Mouse (Mus musculus) stomach, embryonic 16.5 days (tissue): ENCODE measurements around the gene Haus7. TPM values are rescaled to one million over a fixed set of nuclear protein-coding genes. Genes with fewer than 3 reads are reported as not detected.

Experiments used
- ATAC-seq: fragments of 200-750 bp; cut with Nextera tagmentation; 2 replicates; pipeline ENCODE4 v1.8.0; 2017; ENCODE audit warnings: moderate number of reproducible peaks, moderate TSS enrichment; ENCODE audit not compliant: insufficient read depth, low FRiP score
- H3K27ac ChIP-seq: fragments of 300-500 bp; sonication (generic); 2 replicates; pipeline ENCODE4 v1.5.1; 2014; ENCODE audit warnings: low read length
- H3K27me3 ChIP-seq: fragments of 300-500 bp; sonication (generic); 2 replicates; pipeline ENCODE4 v1.6.1; 2014; ENCODE audit warnings: low read length, control low read depth, mixed read lengths; ENCODE audit not compliant: control insufficient read depth, insufficient read depth
- H3K36me3 ChIP-seq: fragments of 300-500 bp; sonication (generic); 2 replicates; pipeline ENCODE4 v1.6.1; 2014; ENCODE audit warnings: low read length; ENCODE audit not compliant: control insufficient read depth, insufficient read depth
- H3K4me1 ChIP-seq: fragments of 300-500 bp; sonication (generic); 2 replicates; pipeline ENCODE4 v1.6.1; 2014; ENCODE audit warnings: low read length, control low read depth, mixed read lengths; ENCODE audit not compliant: control insufficient read depth, insufficient read depth
- H3K4me2 ChIP-seq: fragments of 300-500 bp; sonication (generic); 2 replicates; pipeline ENCODE4 v1.6.1; 2014; ENCODE audit warnings: low read depth, low read length, mixed read lengths
- H3K4me3 ChIP-seq: fragments of 300-500 bp; sonication (generic); replicated peaks from 2 replicates; pipeline ENCODE4 v1.5.1; 2014; ENCODE audit warnings: mild to moderate bottlenecking, low read length
- H3K9ac ChIP-seq: fragments of 300-500 bp; sonication (generic); 2 replicates; pipeline ENCODE4 v1.6.1; 2014; ENCODE audit warnings: low read length
- H3K9me3 ChIP-seq: fragments of 300-500 bp; sonication (generic); replicated peaks from 2 replicates; pipeline ENCODE4 v1.6.1; 2016; ENCODE audit warnings: low read length, control low read depth; ENCODE audit not compliant: control insufficient read depth
- WGBS: fragments of 180-500 bp; shearing (Covaris S2); extraction: QIAGEN DNeasy Blood & Tissue Kit; methylation state at CpG from one replicate; pipeline ENCODE4 v1.1.7; 2014; 5-methylcytosine and 5-hydroxymethylcytosine counted together
- polyA plus RNA-seq: library from polyadenylated mRNA; unstranded; fragments of >200 nt; fragmentation: Nextera tagmentation; extraction: Ambion mirVana; gene quantifications from 2 replicates; pipeline ENCODE4 v1.2.1, GENCODE M21; 2015

Haus7 gene
- polyA plus RNA-seq, 1 experiment from 2014 or later: 49.6 TPM

DNA sequence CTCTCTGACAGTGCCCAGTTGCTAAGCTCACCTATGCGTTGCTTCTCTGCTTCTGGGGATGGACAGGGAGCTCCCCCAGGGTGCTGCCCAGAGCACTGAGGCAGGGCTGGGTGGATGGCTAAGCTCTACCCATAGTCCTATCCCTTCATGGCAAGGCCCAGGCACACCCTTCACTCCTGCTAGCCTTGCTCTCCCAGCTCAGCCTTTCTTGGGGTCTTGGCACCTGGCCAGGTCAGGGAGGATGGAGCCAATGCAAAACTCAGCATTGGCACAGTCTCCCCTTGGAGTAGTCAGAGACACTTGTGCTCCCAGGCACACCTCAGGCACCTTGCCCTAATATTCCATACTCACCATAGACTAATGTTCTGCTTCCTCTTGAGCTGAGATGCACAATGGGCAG lies 25.2 kb upstream of the Haus7 start:
- H3K9ac ChIP-seq: peak overlapping the region; percentile 59
- H3K27me3 ChIP-seq: no peaks in the 10 kb centered on the region; the same call in 1 of the 2 replicates
- H3K4me3 ChIP-seq: peak overlapping the region; percentile 46
- no peaks in the 10 kb centered on the region for H3K36me3 ChIP-seq
- peaks cover 4% of the 10 kb centered on the region; the same call in 1 of the 2 replicates for H3K4me1 ChIP-seq
- H3K27ac ChIP-seq: no peak overlapping the region
- H3K4me2 ChIP-seq: peak overlapping the region; percentile 52
- no peak; the same call in 1 of the 2 replicates for ATAC-seq
- WGBS: 44% methylated on average over 1 of the region's 1 CpGs
- no peaks in the 10 kb centered on the region for H3K9me3 ChIP-seq

DNA sequence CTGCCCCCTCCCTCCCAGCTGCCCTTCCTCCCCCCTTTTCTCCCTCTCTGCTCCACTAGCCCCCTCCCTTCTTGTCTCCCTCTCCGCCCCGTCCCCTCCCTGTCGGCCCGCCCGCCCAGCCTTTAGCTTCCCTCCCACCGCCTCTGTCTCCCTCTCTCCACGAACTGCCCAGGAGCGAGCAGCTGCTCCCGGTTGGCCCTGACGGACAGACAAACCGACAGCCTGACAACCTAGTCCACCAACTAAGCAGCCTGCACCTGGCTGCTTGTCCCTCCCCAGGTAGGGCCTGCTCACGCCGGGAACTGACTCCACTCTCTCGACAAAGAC lies 24.6 kb upstream of the Haus7 start, which contains the start of gene Bgn:
Gene Bgn, plus strand, starts transcription at position 119 of the 327 bp plus-strand sequence.
- Histone ChIP-seq H3K4me3 (peak within 1 kb of the TSS; percentile 46), H3K4me1 (peaks cover 4% of the 10 kb centered on the region; the same call in 1 of the 2 replicates), H3K27me3 (no peaks in the 10 kb centered on the region), H3K36me3 (no peaks in the 10 kb centered on the region), H3K9me3 (no peaks in the 10 kb centered on the region), H3K9ac (peak within 1 kb of the TSS; percentile 59), H3K4me2 (peak within 1 kb of the TSS; percentile 52), H3K27ac (peak within 1 kb of the TSS; percentile 13; the same call in 1 of the 2 replicates)
- WGBS: 28% methylated on average over 10 of the region's 14 CpGs
- ATAC-seq: peak; percentile 63; the same call in 1 of the 2 replicates

DNA sequence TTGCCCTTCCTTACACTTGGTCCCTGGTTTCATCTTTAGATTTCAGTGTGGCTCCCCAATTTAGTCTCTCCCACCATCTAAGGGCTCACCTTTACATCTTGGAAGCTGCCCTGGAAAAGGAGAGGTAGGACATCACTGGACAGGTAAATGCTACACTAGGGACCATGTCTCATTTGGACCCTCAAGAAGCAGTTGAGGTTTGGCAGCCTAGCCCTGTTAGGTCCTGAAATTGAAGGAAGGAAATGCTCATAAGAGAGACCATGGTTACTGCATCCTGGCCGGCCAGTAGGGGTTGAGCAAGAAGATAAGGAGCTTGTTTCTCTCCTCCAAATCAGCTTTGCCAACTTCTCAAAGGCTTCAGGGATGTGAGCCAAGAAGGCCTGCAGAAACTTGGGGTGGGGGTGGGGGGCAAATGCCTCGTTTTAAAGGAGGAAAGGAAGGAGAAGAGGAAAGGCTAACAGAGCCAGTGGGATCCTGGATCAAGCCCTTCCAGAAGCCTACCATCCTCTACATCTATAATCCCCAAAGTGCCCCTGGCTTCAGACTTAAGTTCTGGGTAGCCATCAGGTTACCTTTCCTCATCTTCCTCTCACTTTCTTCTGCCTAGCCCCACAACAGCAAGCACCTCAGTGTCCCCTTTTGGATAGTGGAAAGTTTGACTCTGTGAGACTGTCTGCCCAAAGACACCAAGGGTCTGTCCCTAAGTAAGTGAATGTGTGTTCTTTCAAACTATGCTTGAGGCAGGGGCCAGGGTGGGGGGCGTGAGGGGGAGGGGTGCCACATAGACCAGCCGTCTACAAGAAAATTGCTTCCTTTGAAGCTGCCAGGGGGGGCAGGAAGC lies 24.0 kb upstream of the Haus7 start:
- 0 out of 2 replicates have a peak, but pooled peaks have one; percentile 7 for ATAC-seq
- WGBS: 23% methylated on average over 4 of the region's 4 CpGs
- H3K4me3 ChIP-seq: peak overlapping the region; percentile 46

GRCm38 (mm10) chrX:73480334-73480733 lies 21.5 kb upstream of the Haus7 start:
- no peaks in the 10 kb centered on the region for H3K36me3 ChIP-seq
- H3K9me3 ChIP-seq: no peaks in the 10 kb centered on the region
- 50% methylated on average over 2 of the region's 2 CpGs for WGBS
- H3K4me3 ChIP-seq: no peak overlapping the region
- no peak overlapping the region for H3K4me2 ChIP-seq
- peak overlapping the region; percentile 80 for H3K27ac ChIP-seq
- no peak for ATAC-seq
- no peaks in the 10 kb centered on the region for H3K27me3 ChIP-seq
- peaks cover 12% of the 10 kb centered on the region; the same call in 1 of the 2 replicates for H3K4me1 ChIP-seq
- H3K9ac ChIP-seq: no peak overlapping the region

More for the DNA sequence above, 24.0 kb upstream of the Haus7 start:
- Histone ChIP-seq H3K27me3 (no peaks in the 10 kb centered on the region), H3K4me1 (peaks cover 4% of the 10 kb centered on the region; the same call in 1 of the 2 replicates), H3K27ac (peak overlapping the region; percentile 13; the same call in 1 of the 2 replicates), H3K9me3 (no peaks in the 10 kb centered on the region), H3K9ac (no peak overlapping the region; the same call in 1 of the 2 replicates), H3K36me3 (no peaks in the 10 kb centered on the region), H3K4me2 (peak overlapping the region; percentile 52)

DNA sequence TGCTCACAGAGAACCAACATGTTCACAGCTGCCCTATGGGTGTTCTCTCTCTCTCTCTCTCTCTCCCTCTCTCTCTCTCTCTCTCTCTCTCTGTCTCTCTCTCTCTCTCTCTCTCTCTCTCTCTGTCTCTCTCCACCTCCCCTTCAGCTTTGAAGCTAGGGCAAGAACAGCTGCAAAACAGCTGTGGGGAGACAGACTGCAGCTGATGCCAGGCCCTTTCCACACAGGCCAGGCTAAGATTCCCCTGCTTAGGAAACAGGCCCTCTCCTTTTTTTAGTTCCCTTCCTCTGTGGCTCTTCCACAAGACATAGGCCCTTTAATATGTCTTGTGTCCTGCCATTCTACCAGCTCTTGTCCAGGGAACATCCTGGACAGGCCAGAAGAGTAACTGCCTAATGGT lies 20.8 kb upstream of the Haus7 start:
- Histone ChIP-seq H3K9me3 (no peaks in the 10 kb centered on the region), H3K27me3 (no peaks in the 10 kb centered on the region), H3K27ac (peak overlapping the region; percentile 80), H3K4me2 (no peak overlapping the region), H3K4me1 (peaks cover 16% of the 10 kb centered on the region), H3K4me3 (no peak overlapping the region), H3K9ac (no peak overlapping the region), H3K36me3 (no peaks in the 10 kb centered on the region)
- no peak for ATAC-seq

- H3K27me3 ChIP-seq: 0 out of 2 replicates have a peak, but pooled peaks cover under 1% of the 10 kb centered on the region
- H3K9ac ChIP-seq: no peak overlapping the region
- no peaks in the 10 kb centered on the region for H3K36me3 ChIP-seq
- no peak overlapping the region for H3K4me2 ChIP-seq
- H3K9me3 ChIP-seq: no peaks in the 10 kb centered on the region
- no peak overlapping the region for H3K4me3 ChIP-seq
- 78% methylated on average over 2 of the region's 2 CpGs for WGBS
- ATAC-seq: no peak
- H3K4me1 ChIP-seq: peaks cover 15% of the 10 kb centered on the region; the same call in 1 of the 2 replicates
- no peak overlapping the region for H3K27ac ChIP-seq
Measured at GRCm38 (mm10) chrX:73477500-73477899, 18.7 kb upstream of the Haus7 start.

DNA sequence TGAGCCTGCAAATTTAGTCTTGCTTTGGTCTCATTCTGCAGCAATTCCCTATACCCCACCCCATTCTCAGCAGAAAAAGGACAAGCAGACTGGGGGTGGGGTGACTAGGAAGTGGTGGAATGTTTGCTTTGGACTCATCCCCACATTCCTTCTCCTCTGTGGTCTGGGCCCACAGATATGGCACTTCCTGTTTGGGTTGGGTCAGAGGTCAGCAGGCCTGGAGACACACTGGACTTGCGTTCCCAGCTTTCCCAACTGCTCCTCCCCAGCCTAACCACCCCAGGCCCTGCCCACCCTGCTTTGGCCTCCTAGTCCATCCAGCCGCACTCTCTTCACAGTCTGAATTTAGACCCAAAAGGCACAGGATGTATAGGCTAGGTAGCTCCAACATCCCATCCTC lies 17.8 kb upstream of the Haus7 start:
- Histone ChIP-seq H3K9ac (no peak overlapping the region), H3K36me3 (no peaks in the 10 kb centered on the region), H3K4me1 (peaks cover 15% of the 10 kb centered on the region; the same call in 1 of the 2 replicates), H3K4me2 (no peak overlapping the region), H3K4me3 (no peak overlapping the region), H3K9me3 (no peaks in the 10 kb centered on the region), H3K27ac (peak overlapping the region; percentile 80), H3K27me3 (0 out of 2 replicates have a peak, but pooled peaks cover 7% of the 10 kb centered on the region)
- ATAC-seq: peak; percentile 61; the same call in 1 of the 2 replicates
- 48% methylated on average over 2 of the region's 2 CpGs for WGBS

GRCm38 (mm10) chrX:73475658-73476256 lies 16.9 kb upstream of the Haus7 start:
- Histone ChIP-seq H3K27ac (peak overlapping the region; percentile 82), H3K9me3 (no peaks in the 10 kb centered on the region), H3K4me1 (peaks cover 15% of the 10 kb centered on the region; the same call in 1 of the 2 replicates), H3K27me3 (0 out of 2 replicates have a peak, but pooled peaks cover 7% of the 10 kb centered on the region), H3K4me3 (no peak overlapping the region), H3K4me2 (no peak overlapping the region), H3K36me3 (no peaks in the 10 kb centered on the region), H3K9ac (no peak overlapping the region)
- 92% methylated on average over 1 of the region's 1 CpGs for WGBS
- ATAC-seq: no peak
